Mouse (Mus musculus) neutrophil, adult 5-6 weeks (primary cell): Measurements from ENCODE around the gene Sgo2a. TPM values are rescaled to one million over a fixed set of nuclear protein-coding genes. Genes with fewer than 3 reads are reported as not detected.

Source experiments
- ATAC-seq: fragments of 151-379, 151-347 bp; 2 replicates; pipeline ENCODE4 v1.8.0; 2017; ENCODE audit warnings: mild to moderate bottlenecking, moderate TSS enrichment; ENCODE audit not compliant: insufficient number of reproducible peaks, poor library complexity, low FRiP score, severe bottlenecking; ENCODE audit errors: extremely low read depth
- total RNA-seq: library from RNA; stranded (forward); fragments of 200-1000 nt; gene quantifications from 2 replicates; pipeline ENCODE4 v1.2.3, GENCODE M21; 2017

The Sgo2a gene
- total RNA-seq, 1 experiment from 2014 or later = 0.93 TPM

DNA sequence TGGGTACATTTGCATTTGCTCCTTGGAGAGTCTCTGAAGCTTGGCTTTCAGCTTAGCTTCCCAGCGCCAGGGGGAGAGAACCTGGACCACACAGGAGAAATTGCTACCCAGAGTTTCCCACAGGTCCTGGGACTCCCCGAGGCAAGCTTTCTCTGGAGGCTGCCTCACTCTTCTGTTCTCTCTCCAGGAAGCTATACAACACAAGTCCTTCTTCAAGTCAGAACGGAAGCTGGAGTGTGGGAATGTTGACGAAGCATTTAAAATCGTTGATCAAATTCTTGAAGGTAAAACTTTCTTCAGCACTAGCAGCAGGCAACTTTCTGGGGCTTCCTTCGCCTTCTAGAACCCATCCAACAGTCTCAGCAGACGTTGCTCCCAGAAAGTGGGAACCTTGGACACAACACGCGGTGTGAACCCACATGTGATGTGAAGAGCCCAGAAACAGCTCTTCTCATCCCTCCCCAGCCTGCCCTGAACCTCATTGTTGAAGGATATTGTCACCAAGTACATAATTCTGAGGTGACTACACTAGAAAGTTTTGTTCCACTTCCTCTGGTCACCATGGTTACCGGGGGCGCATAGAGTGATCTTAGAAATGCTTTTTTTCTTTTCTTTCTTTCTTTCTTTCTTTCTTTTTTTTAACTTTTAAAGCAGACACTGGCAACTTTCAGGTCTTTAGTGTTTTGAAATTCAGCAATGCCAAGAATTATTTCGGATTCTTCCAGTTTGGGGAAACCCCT lies 77.4 kb downstream of the Sgo2a start:
- no peak for ATAC-seq

DNA sequence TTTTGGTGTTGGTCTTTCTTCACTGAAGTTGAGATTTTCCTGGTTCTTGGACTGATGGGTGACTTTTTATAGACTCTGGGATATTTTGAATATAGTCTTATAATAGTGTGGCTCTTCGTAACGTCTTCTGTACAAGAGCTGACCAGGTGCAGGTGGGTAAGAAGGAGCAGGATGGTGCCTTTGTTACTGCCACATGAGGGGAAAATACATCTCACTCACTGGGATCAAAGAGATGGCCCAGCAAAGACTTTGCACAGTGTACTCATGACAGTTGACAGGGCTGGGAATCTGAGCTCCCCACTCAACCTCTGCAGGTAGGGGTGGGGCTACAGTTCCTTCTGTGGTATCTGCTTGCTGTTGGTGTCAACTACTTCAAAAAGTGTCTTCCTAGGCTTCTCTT lies 78.5 kb downstream of the Sgo2a start:
- no peak for ATAC-seq

Other genes starting within 250 kb of the Sgo2a start
- 0.25 and 5.2 TPM in 2 replicates for gene Spats2l, start 221.8 kb upstream of the Sgo2a start, total RNA-seq
- 56.4 and 68.8 TPM in 2 replicates for gene Kctd18, start 23.0 kb downstream of the Sgo2a start, total RNA-seq
- 0.23 TPM in 1 of 2 replicates, not detected in the other for gene Aox1, start 34.0 kb downstream of the Sgo2a start, total RNA-seq
- 0.61 TPM in 1 of 2 replicates, not detected in the other for gene Aox3, start 117.2 kb downstream of the Sgo2a start, total RNA-seq
- gene Aox4, start 214.4 kb downstream of the Sgo2a start, total RNA-seq = not detected in 2 replicates